Mouse (Mus musculus): ENCODE measurements at regions not wholly inside any gene's neighbourhood (a gene's known extent, or its start where the extent isn't known, plus 50 kb on each side); places are given as distances from the start of the nearest gene placed in this dataset.

- no peak for TF ChIP-seq CTCF (conservative IDR thresholded peaks at IDR 0.05)
- Histone ChIP-seq H3K27ac (no peak overlapping the region), H3K4me3 (no peak overlapping the region)
- DNase-seq (ENCODE audit: low spot score in 2 of 2): no peak
These were observed 230.8 kb downstream of the Ahr start for GRCm38 (mm10) chr12:35303764-35304717.

- no peak overlapping the region for H3K4me3 ChIP-seq
- no peak for TF ChIP-seq CTCF (conservative IDR thresholded peaks at IDR 0.05)
- no peak overlapping the region for H3K27ac ChIP-seq
- DNase-seq (ENCODE audit: low spot score in 2 of 2): no peak
These were observed 231.7 kb downstream of the Ahr start for GRCm38 (mm10) chr12:35303188-35303587.

GRCm38 (mm10) chr12:35294668-35295067 is 240.2 kb downstream of the Ahr start:
- no peak for DNase-seq (ENCODE audit: low spot score in 2 of 2)
- TF ChIP-seq CTCF (conservative IDR thresholded peaks at IDR 0.05): no peak
- H3K4me3 ChIP-seq: no peak overlapping the region
- H3K27ac ChIP-seq: no peak overlapping the region

- DNase-seq (ENCODE audit: low spot score in 2 of 2): no peak
These were observed 241.3 kb downstream of the Ahr start for GRCm38 (mm10) chr12:35293566-35293965.

GRCm38 (mm10) chr12:35291941-35292341 is 242.9 kb downstream of the Ahr start:
- Histone ChIP-seq H3K27ac (no peak overlapping the region), H3K4me3 (no peak overlapping the region)
- TF ChIP-seq CTCF (conservative IDR thresholded peaks at IDR 0.05): no peak
- DNase-seq (ENCODE audit: low spot score in 2 of 2): no peak

More at GRCm38 (mm10) chr12:35293566-35293965, 241.3 kb downstream of the Ahr start:
- H3K27ac ChIP-seq: no peak overlapping the region
- no peak overlapping the region for H3K4me3 ChIP-seq
- TF ChIP-seq CTCF (conservative IDR thresholded peaks at IDR 0.05): no peak

GRCm38 (mm10) chr12:35287974-35288373 is 241.0 kb downstream of the Snx13 start:
- DNase-seq (ENCODE audit: low spot score in 2 of 2): no peak
- TF ChIP-seq CTCF (conservative IDR thresholded peaks at IDR 0.05): no peak
- H3K4me3 ChIP-seq: no peak overlapping the region

GRCm38 (mm10) chr12:35287570-35287969 is 240.6 kb downstream of the Snx13 start:
- DNase-seq (ENCODE audit: low spot score in 2 of 2): no peak
- TF ChIP-seq CTCF (conservative IDR thresholded peaks at IDR 0.05): no peak
- Histone ChIP-seq H3K27ac (no peak overlapping the region), H3K4me3 (no peak overlapping the region)

More at GRCm38 (mm10) chr12:35287974-35288373, 241.0 kb downstream of the Snx13 start:
- H3K27ac ChIP-seq: no peak overlapping the region

- H3K27ac ChIP-seq: no peak overlapping the region
- H3K4me3 ChIP-seq: no peak overlapping the region
- TF ChIP-seq CTCF (conservative IDR thresholded peaks at IDR 0.05): no peak
- DNase-seq (ENCODE audit: low spot score in 2 of 2): no peak
These were observed 240.1 kb downstream of the Snx13 start for GRCm38 (mm10) chr12:35286974-35287553.

GRCm38 (mm10) chr12:35284345-35284744 is 237.4 kb downstream of the Snx13 start:
- no peak for DNase-seq (ENCODE audit: low spot score in 2 of 2)
- TF ChIP-seq CTCF (conservative IDR thresholded peaks at IDR 0.05): no peak
- Histone ChIP-seq H3K27ac (no peak overlapping the region), H3K4me3 (no peak overlapping the region)

- Histone ChIP-seq H3K27ac (no peak overlapping the region), H3K4me3 (no peak overlapping the region)
- no peak for TF ChIP-seq CTCF (conservative IDR thresholded peaks at IDR 0.05)
- no peak for DNase-seq (ENCODE audit: low spot score in 2 of 2)
These were observed 236.9 kb downstream of the Snx13 start for GRCm38 (mm10) chr12:35283925-35284324.

- H3K27ac ChIP-seq: no peak overlapping the region
These were observed 236.4 kb downstream of the Snx13 start for GRCm38 (mm10) chr12:35283407-35283806.

GRCm38 (mm10) chr12:35269465-35269864 is 222.5 kb downstream of the Snx13 start:
- Histone ChIP-seq H3K27ac (no peak overlapping the region), H3K4me3 (no peak overlapping the region)
- no peak for TF ChIP-seq CTCF (conservative IDR thresholded peaks at IDR 0.05)
- no peak for DNase-seq (ENCODE audit: low spot score in 2 of 2)

More at GRCm38 (mm10) chr12:35283407-35283806, 236.4 kb downstream of the Snx13 start:
- H3K4me3 ChIP-seq: no peak overlapping the region
- no peak for DNase-seq (ENCODE audit: low spot score in 2 of 2)
- no peak for TF ChIP-seq CTCF (conservative IDR thresholded peaks at IDR 0.05)

- no peak for DNase-seq (ENCODE audit: low spot score in 2 of 2)
- TF ChIP-seq CTCF (conservative IDR thresholded peaks at IDR 0.05): no peak
These were observed 221.0 kb downstream of the Snx13 start for GRCm38 (mm10) chr12:35268006-35268405.

More at GRCm38 (mm10) chr12:35268006-35268405, 221.0 kb downstream of the Snx13 start:
- Histone ChIP-seq H3K27ac (no peak overlapping the region), H3K4me3 (no peak overlapping the region)

All from layer of hippocampus, adult 2 months (tissue).